Mouse (Mus musculus): ENCODE measurements around the gene Sdhaf1.
A peak's percentile ranks its signal among the peaks of the same experiment; 100 is the strongest.

Sdhaf1 gene

DNA sequence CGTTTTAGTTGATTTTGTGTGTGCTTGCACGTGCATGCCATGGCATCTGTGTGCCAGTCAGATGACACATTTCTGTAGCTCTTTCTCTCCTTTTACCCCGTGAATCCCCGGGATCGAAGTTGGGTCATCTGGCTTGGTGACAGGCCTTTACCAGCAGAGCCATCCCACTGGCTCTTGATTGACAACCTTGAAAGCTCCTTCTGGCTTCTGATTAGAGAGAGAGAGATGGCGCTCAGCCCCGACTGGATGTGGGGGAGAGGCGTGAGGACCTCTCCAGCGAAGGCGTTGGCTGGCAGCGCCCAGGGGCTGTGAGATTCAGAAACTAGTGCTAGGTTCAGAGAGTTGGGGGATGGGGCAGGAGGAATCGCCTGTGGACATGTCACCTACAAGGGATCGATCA lies 29.9 kb downstream of the Sdhaf1 start:
- no peak for DNase-seq (ENCODE audit: low spot score)

DNA sequence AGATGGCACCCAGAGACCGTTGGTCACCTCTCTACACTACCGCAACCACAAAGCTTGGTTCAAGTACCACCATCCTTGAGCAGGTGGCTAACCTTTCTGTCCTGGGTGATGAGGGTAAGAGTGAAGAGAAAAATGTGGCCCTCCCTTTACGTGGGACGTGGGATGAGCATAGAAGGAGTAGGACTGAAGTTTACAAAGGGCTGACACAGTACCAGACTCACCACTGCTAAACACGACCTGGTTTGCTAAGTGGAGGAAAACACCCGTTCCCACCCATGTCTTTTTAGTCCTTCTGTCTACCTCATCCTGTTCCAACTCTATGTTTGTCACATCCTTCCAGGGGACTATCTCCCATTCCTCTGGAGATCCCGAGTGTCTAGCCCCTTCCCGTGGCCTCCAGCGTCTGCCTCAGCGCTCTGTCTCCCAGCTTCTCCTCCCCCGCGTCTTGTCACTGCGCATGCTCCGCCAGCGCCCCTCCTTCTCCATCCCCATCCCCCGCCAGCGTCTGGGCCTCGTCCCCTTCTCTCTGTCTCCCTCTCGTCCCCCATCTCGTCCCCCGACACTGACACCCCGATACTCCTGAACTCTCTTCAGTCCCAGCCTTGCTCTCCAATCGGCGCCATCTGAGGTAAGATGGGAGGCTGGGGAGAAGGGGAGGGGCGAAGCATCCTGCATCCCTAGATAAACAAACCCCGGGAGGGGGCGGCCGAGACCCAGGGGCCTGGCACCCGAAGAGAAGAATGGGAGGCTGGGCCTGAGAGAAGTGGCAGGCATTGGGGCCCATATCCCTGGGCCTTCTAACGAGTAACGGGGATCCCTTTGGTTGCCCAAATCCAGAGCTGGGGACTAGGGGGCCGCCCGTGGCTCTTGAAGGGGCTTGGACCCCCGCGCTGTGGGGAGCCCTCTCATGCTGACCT lies 32.2 kb downstream of the Sdhaf1 start, which contains the start of gene Clip3:
Clip3 (plus strand) TSS at position 514 of the 917 bp plus-strand sequence.
- DNase-seq (ENCODE audit: low spot score) = peak; percentile 56

DNA sequence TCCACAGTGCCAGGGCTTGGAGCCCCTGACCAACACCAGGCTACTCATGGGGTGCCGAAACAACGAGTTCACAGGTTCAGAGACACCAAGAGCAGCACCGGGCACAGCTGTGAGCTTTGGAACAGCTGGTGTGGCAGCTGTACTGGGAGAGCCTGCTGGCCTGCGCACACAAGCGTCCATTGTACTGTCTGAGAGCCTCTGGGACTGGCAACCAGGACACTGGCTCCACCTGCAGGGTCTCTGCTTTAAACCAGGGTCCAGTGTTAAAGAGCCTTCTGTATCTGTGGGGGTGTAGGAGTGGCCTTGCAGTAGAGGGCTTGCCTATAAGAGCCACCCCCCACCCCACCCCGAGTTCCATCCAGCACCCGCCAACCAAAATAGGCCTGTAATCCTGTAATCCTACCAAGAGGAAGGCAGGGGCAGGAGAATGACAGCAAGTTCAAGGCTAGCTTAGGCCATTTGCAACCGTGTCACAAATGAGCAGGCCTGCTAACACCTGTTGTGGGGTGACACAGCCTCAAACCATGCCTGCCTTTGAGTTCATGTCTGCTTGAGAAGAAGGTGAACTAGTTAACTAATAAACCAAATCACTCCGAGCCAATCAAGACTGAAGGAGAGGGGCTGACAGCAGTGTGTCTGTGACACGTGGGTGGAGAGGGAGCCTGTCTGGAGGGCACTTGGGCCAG lies 33.8 kb downstream of the Sdhaf1 start:
- DNase-seq (ENCODE audit: low spot score) = no peak

DNA sequence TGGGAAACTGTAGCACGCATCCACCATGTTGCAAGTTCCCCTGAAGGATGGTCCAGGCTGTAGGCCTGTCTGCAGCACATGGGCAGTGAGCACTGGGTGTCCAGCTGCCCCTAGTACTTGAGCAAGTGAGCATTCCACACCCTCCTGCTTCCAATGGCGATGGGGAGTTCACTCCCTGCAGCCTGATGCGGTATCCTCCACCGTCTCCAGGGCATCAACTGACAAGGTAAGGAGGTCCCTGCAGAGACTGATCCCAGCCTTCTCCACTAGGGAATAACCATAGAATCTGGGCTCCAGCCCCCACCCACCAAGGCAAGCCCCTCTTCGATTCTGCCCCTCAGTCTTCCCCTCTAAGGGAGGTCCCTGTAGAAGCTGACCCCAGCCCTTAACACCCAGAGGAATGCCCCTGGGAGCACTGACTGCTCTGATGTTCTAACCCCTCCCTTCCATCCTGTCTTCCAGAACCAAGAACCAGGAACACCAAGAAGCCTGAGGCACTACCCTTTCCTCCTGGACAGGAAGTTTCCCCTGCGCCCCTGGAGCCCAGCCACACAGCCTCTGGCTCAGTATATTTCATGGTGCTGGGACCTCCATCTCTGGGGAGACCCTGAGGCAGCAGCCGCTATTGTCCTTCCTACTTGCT lies 34.5 kb downstream of the Sdhaf1 start:
- no peak for DNase-seq (ENCODE audit: low spot score)

DNA sequence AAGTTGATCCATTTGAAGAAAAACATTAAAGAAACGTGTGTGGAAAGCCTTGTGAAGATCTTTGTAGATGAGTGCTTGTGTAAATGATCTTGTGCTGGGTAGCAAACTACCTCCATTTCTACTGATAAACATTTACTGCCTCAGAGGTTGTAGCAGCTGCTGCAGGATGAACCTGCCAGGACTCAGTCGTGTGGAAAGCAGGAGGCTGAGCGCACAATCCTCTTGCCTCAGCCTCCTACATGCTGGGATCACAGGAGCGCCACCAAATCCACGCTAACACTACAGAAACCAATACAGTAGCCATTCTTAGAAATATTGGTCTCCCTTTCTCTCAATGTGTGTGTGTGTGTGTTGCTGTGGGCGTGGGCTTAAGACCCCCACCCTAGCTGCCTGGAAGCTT lies 35.6 kb downstream of the Sdhaf1 start:
- no peak for DNase-seq (ENCODE audit: low spot score)

DNA sequence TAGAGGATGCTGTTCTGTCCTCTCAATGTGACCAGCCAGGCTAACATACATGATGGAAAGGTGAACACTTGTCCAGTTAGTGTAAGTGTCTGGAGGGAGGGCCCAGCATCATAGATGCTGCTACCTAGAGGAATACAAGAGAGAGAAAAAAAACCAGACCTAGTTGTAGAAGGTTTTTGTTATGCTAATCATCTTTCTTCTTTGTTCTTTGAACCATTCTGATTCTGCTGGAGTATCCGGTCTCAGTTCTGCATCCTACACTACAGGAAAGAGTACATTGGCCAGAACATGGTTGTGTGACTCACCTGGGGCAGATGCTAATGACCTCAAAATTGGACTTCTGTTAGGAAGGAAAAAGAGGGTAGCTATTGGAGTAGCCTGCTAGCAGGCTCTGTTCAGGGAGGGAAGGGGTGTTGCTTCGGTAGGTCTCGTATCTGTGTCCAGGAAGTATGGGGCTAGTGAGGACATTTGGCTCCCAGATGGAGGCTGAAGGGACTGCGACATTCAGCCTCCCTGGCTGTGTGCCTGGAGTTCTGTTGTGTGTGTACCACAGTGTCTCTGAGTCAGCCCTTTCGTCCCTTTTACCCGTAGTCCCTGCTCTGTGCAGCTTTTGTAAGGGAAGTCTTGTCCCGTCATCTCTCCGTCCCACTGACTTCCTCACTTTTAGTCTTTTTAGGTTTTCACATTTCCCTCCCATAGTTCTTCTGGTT lies 36.8 kb downstream of the Sdhaf1 start:
- DNase-seq (ENCODE audit: low spot score) = no peak

DNA sequence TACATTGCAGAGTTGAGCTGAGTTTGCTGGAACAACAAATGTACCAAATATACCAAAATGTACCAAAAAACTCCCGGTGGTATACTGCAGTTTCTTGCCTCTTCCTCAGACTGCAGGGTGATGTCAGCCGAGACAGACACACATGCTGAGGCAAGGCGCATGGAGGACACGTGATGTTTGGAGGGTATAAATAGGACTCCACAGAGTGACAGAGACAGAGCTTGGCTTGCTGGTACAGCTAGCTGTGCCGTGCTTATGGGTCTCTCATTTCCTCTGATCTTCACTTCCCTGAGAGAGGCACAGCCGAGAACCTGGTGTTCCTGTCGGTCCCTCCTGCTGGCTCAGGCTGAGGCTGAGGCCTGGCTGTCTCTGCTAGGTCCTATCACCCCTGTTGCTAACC lies 41.0 kb downstream of the Sdhaf1 start:
- no peak for DNase-seq (ENCODE audit: low spot score)

DNA sequence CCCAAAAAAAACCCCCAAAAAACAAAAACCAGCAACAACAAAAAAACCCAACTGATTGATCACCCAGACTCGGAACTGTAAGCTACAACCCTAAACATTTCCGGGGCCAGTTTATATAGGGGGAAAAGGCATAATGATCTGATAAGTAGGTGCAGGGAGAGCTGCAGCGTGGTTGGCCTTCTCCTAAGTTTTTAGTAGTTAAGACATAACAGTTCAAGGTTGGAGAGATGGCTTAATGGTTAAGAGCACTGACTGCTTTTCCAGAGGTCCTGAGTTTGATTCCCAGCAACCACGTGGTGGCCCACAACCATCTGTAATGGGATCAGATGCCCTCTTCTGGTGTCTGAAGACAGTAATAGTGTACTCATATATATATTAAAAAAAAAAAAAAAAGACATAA lies 42.2 kb downstream of the Sdhaf1 start:
- DNase-seq (ENCODE audit: low spot score) = no peak

DNA sequence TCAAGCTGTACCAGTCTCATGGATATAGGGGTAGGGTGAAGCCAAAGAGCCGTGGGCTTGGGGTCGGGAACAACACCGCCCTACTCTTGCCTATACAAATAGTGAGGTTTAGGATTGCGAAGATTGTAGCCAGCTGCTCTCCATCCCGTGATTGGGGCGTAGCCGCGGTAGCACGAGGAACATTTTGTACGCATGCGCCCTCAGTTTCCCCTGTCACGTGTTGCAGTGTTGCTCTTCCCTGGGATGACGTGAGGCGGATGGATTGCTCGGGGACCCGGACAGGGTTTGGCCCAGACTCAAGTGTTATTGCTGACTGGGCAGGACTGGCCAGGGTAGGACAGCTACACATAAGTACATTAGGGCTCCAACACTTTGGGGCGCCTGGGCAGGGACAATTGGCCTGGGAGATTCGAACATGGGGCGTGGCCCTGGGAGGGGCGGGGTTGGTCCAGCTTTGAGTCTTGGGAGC lies 43.0 kb downstream of the Sdhaf1 start:
- DNase-seq (ENCODE audit: low spot score) = peak; percentile 72

DNA sequence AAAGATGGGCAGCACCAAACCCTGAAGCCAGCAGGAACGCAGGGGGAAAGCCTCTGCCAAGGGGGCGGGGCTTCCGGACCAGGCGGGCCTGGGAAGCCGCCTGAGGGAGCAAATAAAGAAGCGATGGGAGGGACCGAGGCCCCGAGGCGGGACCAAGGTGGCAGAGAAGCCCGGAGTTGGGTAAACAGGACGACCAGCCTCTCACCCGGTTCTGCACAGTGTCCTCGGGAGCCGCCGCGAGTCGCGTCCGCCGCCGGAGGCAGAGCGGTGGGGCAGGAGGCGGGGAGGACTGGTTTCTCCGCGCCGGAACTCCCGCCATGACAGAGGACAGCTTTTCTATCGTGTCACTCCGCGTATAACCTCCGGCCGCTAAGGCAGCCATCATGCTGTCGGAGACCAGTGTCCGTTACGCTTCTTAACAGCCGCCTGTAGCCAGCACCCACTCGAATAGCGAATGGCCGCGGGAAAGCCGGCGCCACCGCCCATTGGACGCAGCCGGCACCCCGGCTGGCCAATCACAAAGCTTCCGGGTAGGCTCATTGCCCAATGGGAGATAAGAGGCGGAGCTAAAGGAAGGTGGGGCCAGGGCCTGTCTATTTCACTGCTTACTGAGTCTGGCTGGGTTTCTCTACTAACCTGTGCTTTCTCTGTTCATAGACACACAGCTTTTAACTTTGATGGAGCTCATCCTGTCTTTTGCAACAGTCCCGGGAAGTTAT lies 43.6 kb downstream of the Sdhaf1 start, which contains the start of the genes Thap8 and Wdr62:
Thap8 (plus strand) TSS at position 144 of the 719 bp plus-strand sequence.
Wdr62 (minus strand) TSS at position 469 of the 719 bp plus-strand sequence.
- DNase-seq (ENCODE audit: low spot score) = peak; percentile 83

DNA sequence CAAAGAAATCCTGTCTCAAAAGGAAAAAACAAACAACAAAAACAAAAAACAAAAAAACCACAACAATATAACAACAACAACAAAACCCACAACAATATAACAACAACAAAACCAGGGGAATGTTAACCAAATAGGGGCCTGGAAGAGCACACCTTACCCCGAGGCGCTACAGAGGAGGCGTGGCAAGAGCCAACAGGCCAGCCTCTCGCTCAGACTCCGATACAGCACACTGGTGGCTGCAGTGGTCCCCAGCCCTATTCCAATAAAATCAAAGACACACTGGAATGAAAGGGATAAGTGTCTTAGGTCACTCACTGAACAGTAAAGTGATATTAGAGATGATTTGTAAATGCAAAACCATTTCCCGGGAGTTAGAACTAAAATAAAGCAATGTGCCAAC lies 44.2 kb downstream of the Sdhaf1 start:
- DNase-seq (ENCODE audit: low spot score) = no peak

DNA sequence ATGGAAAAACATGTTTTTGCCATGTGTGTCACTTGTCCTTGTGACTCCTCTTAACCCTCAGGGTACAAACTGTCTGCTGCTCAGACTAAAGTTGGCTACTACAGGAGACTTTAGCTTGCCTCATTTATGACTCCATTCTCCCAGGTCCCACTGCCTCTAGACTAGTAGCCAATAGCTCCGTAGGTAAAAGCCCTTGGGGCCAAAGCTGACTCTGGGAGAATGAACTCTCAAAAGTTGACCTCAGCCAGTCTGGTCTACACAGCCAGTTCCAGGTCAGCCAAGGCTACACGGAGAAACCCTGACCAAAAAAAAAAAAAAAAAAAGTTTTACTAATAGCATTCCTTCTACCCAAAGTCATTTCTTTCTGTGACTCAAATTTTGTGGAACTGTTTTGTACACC lies 44.8 kb downstream of the Sdhaf1 start:
- no peak for DNase-seq (ENCODE audit: low spot score)

DNA sequence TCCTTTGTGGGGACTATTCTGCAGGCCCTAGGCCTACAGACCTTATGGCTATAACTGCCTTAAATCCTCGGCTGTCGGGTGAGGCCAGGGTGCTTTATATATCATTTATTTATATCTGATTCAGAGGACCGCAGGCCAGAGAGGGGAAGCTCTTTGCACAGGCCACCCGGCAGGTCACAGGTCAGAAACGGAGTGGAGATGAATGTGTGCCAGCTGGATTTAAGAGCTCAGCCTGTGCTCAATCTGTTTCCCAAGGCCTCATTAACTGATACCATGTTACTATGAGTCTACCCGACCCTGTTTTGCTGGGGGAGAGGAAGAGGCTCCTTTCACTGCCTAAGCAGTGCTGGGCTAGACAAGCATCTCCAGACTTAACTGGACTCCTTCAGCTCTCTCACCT lies 49.3 kb downstream of the Sdhaf1 start:
- DNase-seq (ENCODE audit: low spot score) = no peak
